Mouse (Mus musculus): ENCODE data around the gene Pi4k2b.
"Not testable (repeated sequence)": the region's sequence is repeated elsewhere in the genome, so short reads cannot be mapped to it uniquely, and the experiment has no call there.

- TF ChIP-seq CTCF, POLR2A (IDR thresholded peaks at IDR 0.05; ENCODE audit: insufficient read depth, low read depth, low read length): not testable (repeated sequence)
Measured at GRCm38 (mm10) chr5:52697882-52698440, 43.4 kb upstream of the Pi4k2b start.

Data from olfactory bulb, adult 2 months (tissue).